Mouse (Mus musculus) spleen, adult 18-20 months (tissue): ENCODE measurements around the gene Ssr3.
"Not testable (repeated sequence)": the region's sequence is repeated elsewhere in the genome, so short reads cannot be mapped to it uniquely, and the experiment has no call there.

Experiments
- DNase-seq, 2 experiments: peaks; one replicate each; pipeline ENCODE4 v3.0.0; 2022; ENCODE audit warnings: mixed read lengths in 2 of 2

The Ssr3 gene

GRCm38 (mm10) chr3:65392421-65392817, at the start of gene Ssr3:
Gene Ssr3, minus strand, starts transcription at chr3:65392623.
- peak; percentile 89 to 90 for DNase-seq

- DNase-seq: no peak
These were observed 49.2 kb upstream of the Ssr3 start for GRCm38 (mm10) chr3:65441586-65442111.

GRCm38 (mm10) chr3:65438511-65439228, 46.2 kb upstream of the Ssr3 start:
- no peak for DNase-seq

- DNase-seq: no peak
These were observed 43.4 kb upstream of the Ssr3 start for GRCm38 (mm10) chr3:65435812-65436211.

- DNase-seq: no peak
These were observed 42.7 kb upstream of the Ssr3 start for GRCm38 (mm10) chr3:65435101-65435571.

- DNase-seq: no peak
These were observed 39.8 kb upstream of the Ssr3 start for GRCm38 (mm10) chr3:65432236-65432635.

- no peak for DNase-seq
These were observed 27.3 kb upstream of the Ssr3 start for GRCm38 (mm10) chr3:65419706-65420105.

- no peak for DNase-seq
These were observed 25.6 kb upstream of the Ssr3 start for GRCm38 (mm10) chr3:65417913-65418594.

- no peak for DNase-seq
These were observed 24.1 kb upstream of the Ssr3 start for GRCm38 (mm10) chr3:65416571-65416970.

- DNase-seq: no peak
These were observed 15.5 kb upstream of the Ssr3 start for GRCm38 (mm10) chr3:65407891-65408290.

GRCm38 (mm10) chr3:65405781-65406180, 13.4 kb upstream of the Ssr3 start:
- DNase-seq: no peak

- no peak for DNase-seq
These were observed 5.1 kb upstream of the Ssr3 start for GRCm38 (mm10) chr3:65397566-65397965.

GRCm38 (mm10) chr3:65396835-65397504, 4.5 kb upstream of the Ssr3 start:
- no peak for DNase-seq

GRCm38 (mm10) chr3:65395111-65395510, 2.7 kb upstream of the Ssr3 start:
- not testable (repeated sequence) for DNase-seq

GRCm38 (mm10) chr3:65391784-65392420, 521 bp downstream of the Ssr3 start:
- no peak for DNase-seq

- DNase-seq: no peak
These were observed 1.1 kb downstream of the Ssr3 start for GRCm38 (mm10) chr3:65391222-65391783.

GRCm38 (mm10) chr3:65385771-65386170, 6.7 kb downstream of the Ssr3 start:
- no peak for DNase-seq

GRCm38 (mm10) chr3:65384431-65384830, 8.0 kb downstream of the Ssr3 start:
- no peak for DNase-seq

- DNase-seq: no peak
These were observed 11.3 kb downstream of the Ssr3 start for GRCm38 (mm10) chr3:65381094-65381493.

GRCm38 (mm10) chr3:65379884-65380539, 12.4 kb downstream of the Ssr3 start:
- peak in 1 of 2 experiments; percentile 44 for DNase-seq

GRCm38 (mm10) chr3:65378724-65379123, 13.7 kb downstream of the Ssr3 start:
- DNase-seq: no peak

- no peak for DNase-seq
These were observed 17.7 kb downstream of the Ssr3 start for GRCm38 (mm10) chr3:65374729-65375128.
